Mouse (Mus musculus) inflammation-experienced regulatory T-cells, adult 6 months (primary cell): ENCODE results near the gene Pld6. TPM values are rescaled to one million over a fixed set of nuclear protein-coding genes. Genes with fewer than 3 reads are reported as not detected.
A peak's percentile ranks its signal among the peaks of the same experiment; 100 is the strongest.

Experiments
- ATAC-seq: one replicate; pipeline ENCODE4 v1.8.0; 2017
- polyA plus RNA-seq, 3 experiments: library from polyadenylated mRNA; unstranded; fragments of 100-300 nt; shearing (Covaris generic); gene quantifications; one replicate each; pipeline ENCODE4 v1.2.1; 2017

Pld6 gene
- polyA plus RNA-seq: under 1 TPM in 1 of 3 experiments, not detected in 2; 0.51 TPM

GRCm38 (mm10) chr11:59787199-59787781, at the start of gene Pld6:
Pld6 (minus strand) TSS chr11:59787645.
- ATAC-seq: no peak

GRCm38 (mm10) chr11:59821625-59822024, 34.2 kb upstream of the Pld6 start:
- no peak for ATAC-seq

- no peak for ATAC-seq
These were observed 30.5 kb upstream of the Pld6 start for GRCm38 (mm10) chr11:59817916-59818315.

GRCm38 (mm10) chr11:59815482-59816065, 28.1 kb upstream of the Pld6 start:
- ATAC-seq: no peak

- ATAC-seq: no peak
These were observed 27.5 kb upstream of the Pld6 start for GRCm38 (mm10) chr11:59814936-59815335.

- ATAC-seq: no peak
These were observed 26.9 kb upstream of the Pld6 start for GRCm38 (mm10) chr11:59814311-59814710.

- ATAC-seq: no peak
These were observed 25.8 kb upstream of the Pld6 start for GRCm38 (mm10) chr11:59813276-59813675.

GRCm38 (mm10) chr11:59811211-59811610, 23.8 kb upstream of the Pld6 start:
- ATAC-seq: no peak

GRCm38 (mm10) chr11:59810480-59811158, 23.2 kb upstream of the Pld6 start:
- no peak for ATAC-seq

GRCm38 (mm10) chr11:59809670-59810474, 22.4 kb upstream of the Pld6 start, which contains the start of gene Flcn:
Flcn (minus strand) TSS chr11:59810016.
- ATAC-seq: peak; percentile 82

GRCm38 (mm10) chr11:59809071-59809669, 21.7 kb upstream of the Pld6 start:
- peak; percentile 58 for ATAC-seq

GRCm38 (mm10) chr11:59808170-59808960, 20.9 kb upstream of the Pld6 start:
- ATAC-seq: no peak

- ATAC-seq: no peak
These were observed 18.2 kb upstream of the Pld6 start for GRCm38 (mm10) chr11:59805656-59806055.

GRCm38 (mm10) chr11:59805256-59805655, 17.8 kb upstream of the Pld6 start:
- ATAC-seq: no peak

- ATAC-seq: no peak
These were observed 17.1 kb upstream of the Pld6 start for GRCm38 (mm10) chr11:59804409-59805110.

- ATAC-seq: no peak
These were observed 16.1 kb upstream of the Pld6 start for GRCm38 (mm10) chr11:59803516-59803915.

- no peak for ATAC-seq
These were observed 14.4 kb upstream of the Pld6 start for GRCm38 (mm10) chr11:59801881-59802280.

GRCm38 (mm10) chr11:59800412-59800811, 13.0 kb upstream of the Pld6 start:
- ATAC-seq: no peak

GRCm38 (mm10) chr11:59793390-59793789, 5.9 kb upstream of the Pld6 start:
- ATAC-seq: no peak

- ATAC-seq: no peak
These were observed 1.9 kb upstream of the Pld6 start for GRCm38 (mm10) chr11:59789311-59789710.
